Mouse (Mus musculus) thymus, postnatal 25 days (tissue): Measurements from ENCODE around the gene Il17ra.

Experiments used
- DNase-seq: peaks from one replicate; pipeline ENCODE4 v3.0.0; 2022

The Il17ra gene

GRCm38 (mm10) chr6:120463086-120463871 is at the start of gene Il17ra:
Gene Il17ra, plus strand, starts transcription at chr6:120463247.
- DNase-seq: peak; percentile 95

- no peak for DNase-seq
Observed at GRCm38 (mm10) chr6:120438161-120438560, 24.9 kb upstream of the Il17ra start.

- no peak for DNase-seq
Observed at GRCm38 (mm10) chr6:120442171-120442749, 20.8 kb upstream of the Il17ra start.

- no peak for DNase-seq
Observed at GRCm38 (mm10) chr6:120443363-120444355, 19.4 kb upstream of the Il17ra start.

DNA sequence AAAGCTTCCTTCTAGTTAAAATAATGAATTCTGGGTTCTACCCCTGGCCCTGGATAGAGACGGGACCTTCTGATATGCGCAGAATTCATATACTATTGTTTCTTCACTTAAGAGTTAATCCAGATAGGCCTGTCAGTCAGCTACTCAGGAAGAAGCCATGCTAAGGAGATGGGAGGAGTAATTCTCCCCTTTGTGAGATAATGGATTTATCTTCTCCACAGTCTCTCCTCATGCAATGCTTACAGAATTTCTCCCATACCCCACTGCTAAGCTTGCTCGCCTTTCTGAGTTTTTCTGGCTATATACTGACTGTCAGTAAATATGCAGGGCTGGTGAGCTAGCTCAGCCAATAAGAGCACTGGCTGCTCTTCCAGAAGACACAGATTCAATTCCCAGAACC is 12.8 kb upstream of the Il17ra start:
- DNase-seq: no peak

- no peak for DNase-seq
Observed at GRCm38 (mm10) chr6:120452384-120453102, 10.5 kb upstream of the Il17ra start.

DNA sequence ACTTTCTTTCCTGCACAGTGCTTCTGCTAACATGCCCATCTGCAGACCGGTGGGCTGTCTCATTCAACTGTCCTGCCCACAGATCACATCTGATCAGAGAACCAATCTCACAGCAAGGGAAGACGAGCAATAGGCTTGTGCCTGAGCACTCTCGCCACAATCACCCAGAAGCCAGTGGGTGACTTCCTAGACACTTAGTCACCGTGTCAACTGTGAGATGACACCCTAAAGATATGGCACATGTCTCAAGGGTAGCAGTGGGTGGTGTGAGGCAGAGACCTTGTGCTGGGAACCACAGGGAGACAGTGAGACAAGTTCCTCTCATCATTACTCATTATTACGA is 10.0 kb upstream of the Il17ra start:
- no peak for DNase-seq

- no peak for DNase-seq
Observed at GRCm38 (mm10) chr6:120453556-120453955, 9.5 kb upstream of the Il17ra start.

- DNase-seq: no peak
Observed at GRCm38 (mm10) chr6:120454627-120455077, 8.4 kb upstream of the Il17ra start.

DNA sequence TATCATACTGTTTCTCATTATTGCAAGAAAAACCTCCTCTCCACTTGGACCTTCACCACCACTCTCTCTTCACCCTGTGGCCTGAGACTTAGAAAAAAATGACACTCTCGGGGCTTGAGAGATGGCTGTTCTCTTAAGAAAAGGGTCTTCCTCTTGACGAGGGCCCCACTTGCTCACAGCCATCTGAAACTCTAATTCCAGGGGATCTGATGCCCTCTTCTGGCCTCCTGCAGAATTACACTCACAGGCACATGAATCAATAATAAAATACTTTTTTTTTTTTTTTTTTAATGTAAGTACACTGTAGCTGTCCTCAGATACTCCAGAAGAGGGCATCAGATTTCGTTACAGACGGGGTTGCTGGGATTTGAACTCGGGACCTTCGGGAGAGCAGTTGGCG is 6.0 kb upstream of the Il17ra start:
- peak; percentile 42 for DNase-seq

GRCm38 (mm10) chr6:120457751-120458150 is 5.3 kb upstream of the Il17ra start:
- DNase-seq: no peak

- DNase-seq: no peak
Observed at GRCm38 (mm10) chr6:120461217-120461616, 1.8 kb upstream of the Il17ra start.

DNA sequence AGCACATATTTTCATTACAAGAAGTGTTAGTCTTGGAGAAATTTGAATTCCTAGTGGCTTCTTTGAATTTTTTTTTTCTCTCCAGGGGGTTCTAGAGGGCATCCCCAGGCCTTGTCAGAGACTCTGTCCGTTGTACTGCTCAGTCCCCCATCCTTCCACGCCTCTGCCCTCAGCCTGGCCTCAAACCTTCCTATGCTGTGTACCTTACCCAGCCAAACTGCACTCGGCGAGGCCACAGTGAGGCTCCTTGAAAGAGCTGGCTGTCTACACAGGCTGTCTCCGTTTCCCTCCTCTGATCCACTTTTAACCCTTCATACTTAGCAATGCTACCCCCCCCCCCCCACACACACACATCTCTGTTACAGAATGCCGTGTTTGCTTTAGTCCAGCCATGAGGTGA is 796 bp upstream of the Il17ra start:
- DNase-seq: no peak

GRCm38 (mm10) chr6:120463884-120464283 is 837 bp downstream of the Il17ra start:
- DNase-seq: peak; percentile 71

- DNase-seq: peak; percentile 39
Observed at GRCm38 (mm10) chr6:120464406-120464939, 1.4 kb downstream of the Il17ra start.

DNA sequence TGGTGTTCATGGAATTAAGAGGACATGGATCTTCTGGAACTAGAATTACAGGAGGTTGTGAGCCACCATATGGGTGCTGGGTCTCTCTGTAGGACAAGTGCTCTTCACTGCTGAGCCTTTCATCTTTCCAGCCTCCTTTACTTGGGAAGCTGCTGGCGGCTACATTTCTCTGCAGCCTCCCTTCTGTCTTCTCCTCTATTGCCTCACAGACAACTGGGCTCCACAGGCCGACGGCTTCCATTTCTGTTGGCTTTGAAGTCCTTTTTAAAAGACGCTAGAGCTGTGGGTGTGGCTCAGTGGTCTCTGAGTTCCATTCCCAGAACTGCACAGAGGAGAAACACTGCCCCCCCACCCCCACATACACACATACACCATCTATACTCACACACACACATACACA is 2.3 kb downstream of the Il17ra start:
- no peak for DNase-seq

- DNase-seq: peak; percentile 80
Observed at GRCm38 (mm10) chr6:120466609-120467329, 3.7 kb downstream of the Il17ra start.

- DNase-seq: peak; percentile 50
Observed at GRCm38 (mm10) chr6:120468259-120468658, 5.2 kb downstream of the Il17ra start.

GRCm38 (mm10) chr6:120469268-120469667 is 6.2 kb downstream of the Il17ra start:
- DNase-seq: no peak

DNA sequence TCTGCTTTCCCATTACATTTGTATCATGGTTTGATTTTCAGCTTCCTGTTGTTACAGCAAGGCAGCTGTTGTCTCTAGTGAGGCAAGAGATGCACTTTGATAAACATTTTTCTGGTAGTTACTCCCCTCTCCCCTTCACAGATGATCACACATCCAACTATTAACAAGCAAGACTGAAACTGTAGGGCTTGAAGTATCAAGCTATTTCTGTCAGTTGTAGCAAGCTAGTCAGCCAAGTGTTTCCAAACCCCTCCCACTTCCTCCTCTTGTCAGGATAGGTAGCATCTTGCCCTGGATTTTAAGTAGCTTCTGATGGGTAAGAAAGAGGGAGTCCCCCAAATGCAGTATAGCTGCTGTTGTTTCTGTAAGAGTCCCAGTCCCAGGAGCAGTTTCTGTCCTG is 6.7 kb downstream of the Il17ra start:
- DNase-seq: no peak

GRCm38 (mm10) chr6:120470666-120471065 is 7.6 kb downstream of the Il17ra start:
- no peak for DNase-seq

GRCm38 (mm10) chr6:120471991-120472441 is 9.0 kb downstream of the Il17ra start:
- no peak for DNase-seq
